Mouse (Mus musculus): ENCODE measurements around the gene Dner. TPM values are rescaled to one million over a fixed set of nuclear protein-coding genes. Genes with fewer than 3 reads are reported as not detected.

Dner gene
- polyA plus RNA-seq, 1 experiment from 2014 or later: 328 TPM

DNA sequence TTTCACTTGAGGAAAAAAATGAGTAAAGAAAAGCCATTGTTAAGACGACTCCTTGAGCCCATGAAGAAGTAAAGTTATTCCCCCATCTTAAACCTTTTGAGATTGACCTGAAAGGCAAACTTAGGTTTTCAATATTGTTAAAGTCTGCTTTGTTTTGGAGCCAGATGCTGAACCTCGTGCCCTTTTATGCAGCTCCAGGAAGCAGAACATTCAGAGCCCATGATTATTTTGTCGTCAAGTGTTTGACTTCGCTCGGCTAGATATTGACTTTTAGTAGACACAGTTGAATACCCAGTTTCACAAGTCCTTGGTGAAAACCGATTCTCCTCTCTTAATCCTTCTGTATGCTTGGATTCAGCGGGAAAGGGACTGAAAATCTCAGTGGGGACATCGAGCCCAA, 300.1 kb downstream of the Dner start:
- H3K27ac ChIP-seq (ENCODE audit: low read depth, low read length): no peak overlapping the region
- H3K4me2 ChIP-seq (ENCODE audit: low read length): no peak overlapping the region
- H3K9me3 ChIP-seq (ENCODE audit: control insufficient read depth, low read length): no peaks in the 10 kb centered on the region
- ATAC-seq: no peak
- H3K36me3 ChIP-seq (ENCODE audit: control insufficient read depth, insufficient read depth, low read length): no peaks in the 10 kb centered on the region
- H3K27me3 ChIP-seq (replicated peaks; ENCODE audit: control insufficient read depth, insufficient read depth, low read length): no peaks in the 10 kb centered on the region
- H3K4me3 ChIP-seq (ENCODE audit: low read length): no peak overlapping the region
- 80% methylated on average over 8 of the region's 8 CpGs for WGBS
- H3K4me1 ChIP-seq (ENCODE audit: control insufficient read depth, insufficient read depth, low read depth, low read length): no peaks in the 10 kb centered on the region
- no peak overlapping the region for H3K9ac ChIP-seq (ENCODE audit: low read depth, low read length)

GRCm38 (mm10) chr1:84390961-84391360, 305.1 kb downstream of the Dner start:
- no peak overlapping the region for H3K27ac ChIP-seq (ENCODE audit: low read depth, low read length)
- ATAC-seq: no peak
- WGBS: 94% methylated on average over 4 of the region's 4 CpGs
- no peaks in the 10 kb centered on the region for H3K9me3 ChIP-seq (ENCODE audit: control insufficient read depth, low read length)
- H3K4me3 ChIP-seq (ENCODE audit: low read length): no peak overlapping the region
- H3K36me3 ChIP-seq (ENCODE audit: control insufficient read depth, insufficient read depth, low read length): no peaks in the 10 kb centered on the region
- no peak overlapping the region for H3K4me2 ChIP-seq (ENCODE audit: low read length)
- H3K4me1 ChIP-seq (ENCODE audit: control insufficient read depth, insufficient read depth, low read depth, low read length): no peaks in the 10 kb centered on the region; the same call in 1 of the 2 replicates
- H3K9ac ChIP-seq (ENCODE audit: low read depth, low read length): no peak overlapping the region
- H3K27me3 ChIP-seq (replicated peaks; ENCODE audit: control insufficient read depth, insufficient read depth, low read length): no peaks in the 10 kb centered on the region

- no peak overlapping the region for H3K4me3 ChIP-seq (ENCODE audit: low read length)
- WGBS: 47% methylated on average over 4 of the region's 4 CpGs
- H3K36me3 ChIP-seq (ENCODE audit: control insufficient read depth, insufficient read depth, low read length): peaks cover 8% of the 10 kb centered on the region
- peak; percentile 57 for ATAC-seq
- no peak overlapping the region for H3K9ac ChIP-seq (ENCODE audit: low read depth, low read length)
- no peaks in the 10 kb centered on the region for H3K27me3 ChIP-seq (replicated peaks; ENCODE audit: control insufficient read depth, insufficient read depth, low read length)
- H3K4me2 ChIP-seq (ENCODE audit: low read length): no peak overlapping the region
- no peaks in the 10 kb centered on the region for H3K9me3 ChIP-seq (ENCODE audit: control insufficient read depth, low read length)
- H3K27ac ChIP-seq (ENCODE audit: low read depth, low read length): peak overlapping the region; percentile 56; the same call in 1 of the 2 replicates
- no peaks in the 10 kb centered on the region; the same call in 1 of the 2 replicates for H3K4me1 ChIP-seq (ENCODE audit: control insufficient read depth, insufficient read depth, low read depth, low read length)
Observed at GRCm38 (mm10) chr1:84387616-84388015, 308.4 kb downstream of the Dner start.

DNA sequence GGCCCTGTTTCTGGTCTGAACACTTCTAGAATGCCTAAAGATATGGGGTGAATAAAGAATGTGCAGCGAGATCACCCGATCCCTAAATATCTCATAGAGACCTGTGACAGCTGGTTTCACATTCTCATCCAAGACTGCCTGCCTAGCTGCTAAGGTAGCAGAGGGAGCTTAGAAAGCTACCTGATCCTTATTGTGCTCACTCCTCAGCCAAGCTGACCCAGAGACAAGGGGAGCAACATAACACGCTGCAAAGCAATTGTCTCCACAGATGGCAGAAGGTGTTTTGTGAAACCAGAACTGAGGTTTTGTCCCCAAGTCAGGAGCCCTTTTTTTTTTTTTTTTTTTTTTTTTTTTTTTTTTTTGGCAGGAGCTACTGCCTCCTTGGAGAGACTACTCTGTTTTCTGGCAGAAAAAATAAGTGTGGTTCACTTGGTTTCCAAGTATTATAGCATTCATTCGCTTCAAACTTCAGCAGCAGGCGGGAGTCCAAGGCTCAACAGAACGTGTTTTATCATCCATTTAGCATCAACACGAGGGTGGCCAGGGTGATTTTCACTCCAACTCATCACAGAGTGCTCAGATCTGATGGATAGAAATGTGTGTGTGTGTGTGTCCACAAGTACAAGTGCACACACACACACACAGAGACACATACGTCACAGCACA, 309.4 kb downstream of the Dner start:
- H3K4me3 ChIP-seq (ENCODE audit: low read length): no peak overlapping the region
- no peaks in the 10 kb centered on the region for H3K9me3 ChIP-seq (ENCODE audit: control insufficient read depth, low read length)
- no peak overlapping the region for H3K9ac ChIP-seq (ENCODE audit: low read depth, low read length)
- WGBS: 62% methylated on average over 8 of the region's 8 CpGs
- H3K4me1 ChIP-seq (ENCODE audit: control insufficient read depth, insufficient read depth, low read depth, low read length): no peaks in the 10 kb centered on the region; the same call in 1 of the 2 replicates
- no peak overlapping the region for H3K4me2 ChIP-seq (ENCODE audit: low read length)
- ATAC-seq: no peak
- no peaks in the 10 kb centered on the region for H3K27me3 ChIP-seq (replicated peaks; ENCODE audit: control insufficient read depth, insufficient read depth, low read length)
- H3K36me3 ChIP-seq (ENCODE audit: control insufficient read depth, insufficient read depth, low read length): peaks cover 8% of the 10 kb centered on the region
- no peak overlapping the region; the same call in 1 of the 2 replicates for H3K27ac ChIP-seq (ENCODE audit: low read depth, low read length)

GRCm38 (mm10) chr1:84382709-84383108, 313.3 kb downstream of the Dner start:
- H3K27me3 ChIP-seq (replicated peaks; ENCODE audit: control insufficient read depth, insufficient read depth, low read length): no peaks in the 10 kb centered on the region
- H3K4me2 ChIP-seq (ENCODE audit: low read length): no peak overlapping the region
- H3K4me3 ChIP-seq (ENCODE audit: low read length): no peak overlapping the region
- H3K27ac ChIP-seq (ENCODE audit: low read depth, low read length): no peak overlapping the region
- no peaks in the 10 kb centered on the region for H3K9me3 ChIP-seq (ENCODE audit: control insufficient read depth, low read length)
- no peak for ATAC-seq
- no peaks in the 10 kb centered on the region; the same call in 1 of the 2 replicates for H3K4me1 ChIP-seq (ENCODE audit: control insufficient read depth, insufficient read depth, low read depth, low read length)
- WGBS: 78% methylated on average over 1 of the region's 1 CpGs
- H3K9ac ChIP-seq (ENCODE audit: low read depth, low read length): no peak overlapping the region
- H3K36me3 ChIP-seq (ENCODE audit: control insufficient read depth, insufficient read depth, low read length): peaks cover 8% of the 10 kb centered on the region

DNA sequence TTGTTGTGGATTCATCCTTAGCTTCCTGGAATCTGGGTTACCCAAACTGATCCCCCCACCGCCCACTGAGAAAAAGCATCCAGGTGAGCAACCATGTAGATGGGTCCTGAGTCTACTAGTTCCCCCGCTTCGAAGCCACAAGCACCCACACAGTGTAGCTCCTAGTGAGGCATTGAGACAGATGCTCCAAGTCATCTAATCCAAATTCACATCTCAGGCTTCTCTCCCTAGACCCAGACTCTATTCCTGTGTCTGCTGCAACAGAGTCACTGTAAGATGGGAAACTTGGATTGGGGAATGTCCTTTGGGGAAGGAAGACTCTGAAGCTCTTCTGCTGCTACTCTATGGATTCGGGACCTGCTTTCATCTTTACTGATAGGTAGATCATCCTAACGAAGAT, 314.0 kb downstream of the Dner start:
- ATAC-seq: no peak
- Histone ChIP-seq H3K27me3 (replicated peaks; ENCODE audit: control insufficient read depth, insufficient read depth, low read length) (no peaks in the 10 kb centered on the region), H3K4me3 (ENCODE audit: low read length) (no peak overlapping the region), H3K9ac (ENCODE audit: low read depth, low read length) (no peak overlapping the region), H3K9me3 (ENCODE audit: control insufficient read depth, low read length) (no peaks in the 10 kb centered on the region), H3K4me2 (ENCODE audit: low read length) (no peak overlapping the region), H3K36me3 (ENCODE audit: control insufficient read depth, insufficient read depth, low read length) (peaks cover 8% of the 10 kb centered on the region), H3K27ac (ENCODE audit: low read depth, low read length) (no peak overlapping the region), H3K4me1 (ENCODE audit: control insufficient read depth, insufficient read depth, low read depth, low read length) (no peaks in the 10 kb centered on the region)
- WGBS: 97% methylated on average over 5 of the region's 5 CpGs

GRCm38 (mm10) chr1:84380895-84381294, 315.1 kb downstream of the Dner start:
- no peak overlapping the region for H3K9ac ChIP-seq (ENCODE audit: low read depth, low read length)
- no peaks in the 10 kb centered on the region for H3K9me3 ChIP-seq (ENCODE audit: control insufficient read depth, low read length)
- no peak overlapping the region for H3K27ac ChIP-seq (ENCODE audit: low read depth, low read length)
- no peak overlapping the region for H3K4me3 ChIP-seq (ENCODE audit: low read length)
- no peak for ATAC-seq
- H3K4me2 ChIP-seq (ENCODE audit: low read length): no peak overlapping the region
- peaks cover 8% of the 10 kb centered on the region for H3K36me3 ChIP-seq (ENCODE audit: control insufficient read depth, insufficient read depth, low read length)
- WGBS: 82% methylated on average over 3 of the region's 3 CpGs
- H3K27me3 ChIP-seq (replicated peaks; ENCODE audit: control insufficient read depth, insufficient read depth, low read length): no peaks in the 10 kb centered on the region
- no peaks in the 10 kb centered on the region for H3K4me1 ChIP-seq (ENCODE audit: control insufficient read depth, insufficient read depth, low read depth, low read length)

DNA sequence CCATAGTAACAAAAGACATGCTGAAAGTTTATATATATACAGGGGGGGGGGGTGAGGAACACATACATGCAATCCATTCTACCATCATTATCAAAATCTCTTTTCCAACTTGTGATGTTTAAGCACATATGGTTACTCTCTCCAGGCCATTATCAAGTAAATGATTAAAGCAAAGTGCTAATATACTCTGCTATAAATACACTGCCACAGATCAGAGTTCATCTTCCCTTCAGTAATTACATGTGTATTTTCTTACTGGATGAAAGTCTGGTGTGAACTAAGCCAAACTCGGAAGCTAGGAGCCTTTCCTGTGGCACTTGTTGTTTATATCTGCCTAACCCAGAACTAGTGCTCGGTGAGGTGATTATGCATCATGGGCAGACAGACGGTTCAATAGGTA, 328.3 kb downstream of the Dner start:
- Histone ChIP-seq H3K9me3 (ENCODE audit: control insufficient read depth, low read length) (no peaks in the 10 kb centered on the region), H3K4me3 (ENCODE audit: low read length) (no peak overlapping the region), H3K27me3 (replicated peaks; ENCODE audit: control insufficient read depth, insufficient read depth, low read length) (no peaks in the 10 kb centered on the region), H3K4me2 (ENCODE audit: low read length) (no peak overlapping the region), H3K27ac (ENCODE audit: low read depth, low read length) (no peak overlapping the region), H3K4me1 (ENCODE audit: control insufficient read depth, insufficient read depth, low read depth, low read length) (no peaks in the 10 kb centered on the region), H3K36me3 (ENCODE audit: control insufficient read depth, insufficient read depth, low read length) (no peaks in the 10 kb centered on the region), H3K9ac (ENCODE audit: low read depth, low read length) (no peak overlapping the region)
- no peak for ATAC-seq
- 80% methylated on average over 3 of the region's 3 CpGs for WGBS

DNA sequence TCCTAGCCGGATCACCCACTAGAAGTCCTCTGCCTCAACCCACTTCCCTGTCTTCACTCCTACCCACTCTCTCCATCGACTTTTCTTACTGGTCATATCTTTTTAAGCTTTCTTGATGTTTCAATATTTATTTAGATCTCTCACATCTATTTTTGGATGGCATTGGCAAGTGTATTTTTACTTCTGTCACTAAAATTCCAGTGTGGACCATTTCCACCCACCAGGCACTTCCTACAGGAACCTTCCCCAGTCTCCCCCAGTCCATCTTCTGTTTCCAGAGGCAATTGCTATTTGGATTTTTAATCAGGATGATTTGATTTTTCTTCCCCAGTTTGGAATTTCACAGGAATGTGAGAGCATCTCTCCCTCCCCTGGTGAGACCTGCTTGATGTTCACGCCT, 329.5 kb downstream of the Dner start:
- no peak for ATAC-seq
- no peak overlapping the region for H3K27ac ChIP-seq (ENCODE audit: low read depth, low read length)
- H3K9ac ChIP-seq (ENCODE audit: low read depth, low read length): no peak overlapping the region
- H3K9me3 ChIP-seq (ENCODE audit: control insufficient read depth, low read length): no peaks in the 10 kb centered on the region
- H3K4me2 ChIP-seq (ENCODE audit: low read length): no peak overlapping the region
- no peaks in the 10 kb centered on the region for H3K4me1 ChIP-seq (ENCODE audit: control insufficient read depth, insufficient read depth, low read depth, low read length)
- WGBS: 75% methylated on average over 3 of the region's 3 CpGs
- no peak overlapping the region for H3K4me3 ChIP-seq (ENCODE audit: low read length)
- H3K36me3 ChIP-seq (ENCODE audit: control insufficient read depth, insufficient read depth, low read length): no peaks in the 10 kb centered on the region
- no peaks in the 10 kb centered on the region for H3K27me3 ChIP-seq (replicated peaks; ENCODE audit: control insufficient read depth, insufficient read depth, low read length)
